ENCODE assay signal across 8 mouse cellular contexts in the genomic region with DNA sequence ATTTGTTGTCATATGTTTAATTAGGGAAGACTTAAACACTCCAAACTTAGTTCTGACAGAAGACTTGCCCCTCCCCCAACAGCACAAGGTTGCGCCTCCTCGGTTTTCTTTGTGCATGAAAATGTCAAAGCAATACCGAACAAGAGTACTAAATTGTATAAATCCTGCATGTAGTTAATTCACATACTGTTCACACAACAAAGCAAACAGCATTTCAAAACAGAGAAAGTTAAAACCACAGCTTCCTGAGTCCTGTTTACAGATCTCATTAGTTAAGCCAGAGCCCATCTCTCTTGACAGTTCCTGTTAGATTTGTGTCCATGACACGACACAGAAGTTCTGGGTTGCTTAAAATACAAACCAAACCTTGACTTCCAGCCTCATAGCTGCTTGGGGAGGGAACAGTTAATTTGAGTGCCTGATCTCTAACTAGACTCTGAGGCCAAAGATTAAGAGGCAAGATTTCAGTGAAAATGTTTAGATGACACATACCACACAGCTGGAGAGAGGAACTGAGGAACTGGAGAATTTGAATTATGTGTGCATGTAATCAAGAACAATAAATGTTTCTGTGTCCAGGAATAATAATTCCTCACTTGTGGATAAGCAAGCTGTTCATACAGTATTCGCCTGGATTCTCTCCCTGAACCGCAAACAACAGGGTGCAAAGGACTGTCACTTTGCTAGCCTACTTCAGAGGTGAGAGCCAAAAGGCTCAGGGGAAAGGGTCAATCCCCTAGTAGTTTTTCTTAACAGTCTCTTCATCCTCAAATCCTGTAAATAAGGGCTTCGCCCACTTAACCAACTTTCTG.
DNase-seq lines count a peak whose midpoint lies in the region; ATAC-seq and TF ChIP-seq lines count a peak whose summit lies in the region.

No protein-coding gene starts in this region.

- ATAC-seq in kidney, embryonic 15.5 days (replicated peaks; ENCODE audit: low FRiP score), result peak; percentile 71
- ATAC-seq in erythroid progenitor cell, adult 5-6 weeks (replicated peaks; ENCODE audit: low FRiP score, poor library complexity, severe bottlenecking), result no peak

- no peak overlapping the region; the same call in 1 of the 2 replicates for H3K9ac ChIP-seq in heart, adult 2 months (ENCODE audit: low read depth, low read length)
- no peak overlapping the region for H3K9ac ChIP-seq in kidney, embryonic 15.5 days

- intact Hi-C loops in heart, adult 2 months (cut with DNase I), result loop anchor here (5.0 kb wide), 1 partner anchor 34 kb away; no protein-coding TSS in a partner anchor
- intact Hi-C loops in heart, postnatal 36 days (cut with DNase I), result no loop called here

- TF ChIP-seq CTCF in heart, adult 2 months (IDR thresholded peaks at IDR 0.05), result no peak

- TF ChIP-seq POLR2A in heart, adult 2 months (IDR thresholded peaks at IDR 0.05; ENCODE audit: insufficient read depth, low read depth, low read length), result no peak

- peak overlapping the region; percentile 9; the same call in 1 of the 2 replicates for H3K4me2 ChIP-seq in kidney, embryonic 15.5 days

- H3K9me3 ChIP-seq in kidney, embryonic 15.5 days (replicated peaks), result no peaks in the 10 kb centered on the region

- H3K79me2 ChIP-seq in heart, adult 2 months (replicated peaks; ENCODE audit: control insufficient read depth, insufficient read depth, low read length), result no peaks in the 10 kb centered on the region

- no peak for TF ChIP-seq EP300 in heart, adult 2 months (IDR thresholded peaks at IDR 0.05; ENCODE audit: insufficient read depth, low read depth, low read length)

- no peak overlapping the region for H3K4me3 ChIP-seq in heart, adult 2 months
- H3K4me3 ChIP-seq in kidney, embryonic 15.5 days (replicated peaks), result no peak overlapping the region

- 57% methylated on average over 7 of the region's 7 CpGs for WGBS in heart, adult 2 months
- 29% methylated on average over 7 of the region's 7 CpGs for WGBS in kidney, embryonic 15.5 days

- peaks cover 13% of the 10 kb centered on the region for H3K36me3 ChIP-seq in heart, adult 2 months (ENCODE audit: control insufficient read depth, insufficient read depth, low read length)
- H3K36me3 ChIP-seq in kidney, embryonic 15.5 days, result no peaks in the 10 kb centered on the region

- no peak for DNase-seq in heart, adult 2 months
- no peak for DNase-seq in heart, postnatal 36 days
- peak; percentile 25 for DNase-seq in thymus, postnatal 25 days
- DNase-seq in thymus, postnatal 10 days (ENCODE audit: low spot score in 2 of 2), result no peak
- DNase-seq in yolk sac, embryonic 10.5 days (ENCODE audit: low spot score), result peak; percentile 49
- no peak for DNase-seq in right cerebral cortex, adult 18-20 months

- H3K27me3 ChIP-seq in heart, adult 2 months (ENCODE audit: control insufficient read depth, insufficient read depth, low read length), result no peaks in the 10 kb centered on the region
- H3K27me3 ChIP-seq in kidney, embryonic 15.5 days, result no peaks in the 10 kb centered on the region

- H3K27ac ChIP-seq in heart, adult 2 months, result peak overlapping the region; percentile 74
- H3K27ac ChIP-seq in kidney, embryonic 15.5 days, result peak overlapping the region; percentile 66

- peaks cover 20% of the 10 kb centered on the region for H3K4me1 ChIP-seq in heart, adult 2 months (ENCODE audit: control insufficient read depth, insufficient read depth, low read length)
- H3K4me1 ChIP-seq in kidney, embryonic 15.5 days, result peaks cover 36% of the 10 kb centered on the region

Comparison
In these comparisons a context has a peak if more than half of its experiments do, and no peak if none do; other contexts are left out.
1. DNase-seq: peak in thymus, postnatal 25 days (single experiment) and yolk sac, embryonic 10.5 days (single experiment); none in heart, adult 2 months (0 of 2), heart, postnatal 36 days (0 of 2), thymus, postnatal 10 days (0 of 2) and right cerebral cortex, adult 18-20 months (single experiment).